Mouse (Mus musculus) cortical plate, adult 2 months (tissue): Measurements from ENCODE around the gene Gvin1.

Experiments
- CTCF ChIP-seq: fragments of 200-500 bp; IDR thresholded peaks from 2 replicates; pipeline ENCODE4 v1.5.1; 2011; ENCODE audit warnings: mild to moderate bottlenecking, control low read depth, low read length; ENCODE audit not compliant: insufficient read depth; ENCODE audit errors: extremely low read depth
- POLR2A ChIP-seq: fragments of 200-500 bp; IDR thresholded peaks from 2 replicates; pipeline ENCODE4 v1.6.1; 2011; ENCODE audit warnings: mild to moderate bottlenecking, low read length, control low read depth; ENCODE audit not compliant: insufficient read depth; ENCODE audit errors: extremely low read depth

DNA sequence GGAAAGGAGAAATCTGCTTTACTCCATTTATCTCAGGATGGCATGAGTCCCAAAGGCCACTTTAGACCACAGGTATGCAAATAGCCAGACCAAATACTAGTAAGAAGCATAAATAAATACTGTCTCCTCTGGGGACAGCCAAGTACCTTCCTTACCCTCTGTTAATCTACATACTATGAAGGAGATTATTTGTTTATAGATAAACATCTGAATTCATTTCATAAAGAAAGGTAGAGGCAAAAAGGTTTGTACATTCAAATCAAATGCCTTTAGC, 22.0 kb upstream of the Gvin1 start:
- TF ChIP-seq CTCF (no peak), POLR2A (no peak)
